ENCODE assay signal across 9 mouse cellular contexts in the genomic region with DNA sequence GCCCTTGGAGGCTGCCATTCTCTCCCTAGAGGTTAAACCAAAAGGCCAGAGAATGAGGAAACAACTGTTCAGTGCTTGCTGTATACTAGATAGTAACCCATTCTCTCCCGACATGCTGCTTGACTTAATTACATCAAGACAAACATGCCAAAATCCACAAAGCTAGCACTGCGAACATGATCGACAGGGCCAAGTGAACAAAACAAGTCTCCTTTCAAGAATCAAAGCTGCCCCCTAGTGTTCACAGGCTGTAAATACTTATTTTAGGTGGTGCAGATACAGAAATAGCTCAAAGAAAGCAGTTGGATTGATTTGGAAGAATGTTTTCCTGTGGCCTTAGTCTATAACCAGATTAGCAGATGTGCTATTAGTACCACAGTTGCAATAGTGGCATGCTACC. TPM values are rescaled to one million over a fixed set of nuclear protein-coding genes. Genes with fewer than 3 reads are reported as not detected.
A peak's percentile ranks its signal among the peaks of the same experiment; 100 is the strongest.
DNase-seq lines count a peak whose midpoint lies in the region; ATAC-seq and TF ChIP-seq lines count a peak whose summit lies in the region.
"Had no signal": no experiment of that assay in that cellular context is flagged by ENCODE, and none has a peak within 500 bp of the region (broad histone marks: within the 10 kb centered on the region; RNA-seq: fewer than 3 reads in every experiment).

No protein-coding gene starts in this region.

- H3K4me2 ChIP-seq in liver, embryonic 12.5 days, result no peak overlapping the region
- no peak overlapping the region for H3K4me2 ChIP-seq in liver, embryonic 11.5 days
- H3K4me2 ChIP-seq: heart, embryonic 13.5 days; neural tube, embryonic 13.5 days had no signal

- no peak overlapping the region for H3K27ac ChIP-seq in liver, embryonic 12.5 days
- H3K27ac ChIP-seq in liver, embryonic 11.5 days (ENCODE audit: low read depth, low read length), result no peak overlapping the region
- H3K27ac ChIP-seq: neural tube, embryonic 13.5 days had no signal

- no peak for TF ChIP-seq POLR2A in lung, adult 2 months (IDR thresholded peaks at IDR 0.05; ENCODE audit: borderline replicate concordance, extremely low read depth, low read depth, low read length)

- no peaks in the 10 kb centered on the region for H3K9me3 ChIP-seq in liver, embryonic 12.5 days (replicated peaks)
- H3K9me3 ChIP-seq in liver, embryonic 11.5 days (ENCODE audit: control insufficient read depth, low read length), result no peaks in the 10 kb centered on the region
- H3K9me3 ChIP-seq: heart, embryonic 13.5 days; neural tube, embryonic 13.5 days had no signal

- WGBS in liver, embryonic 12.5 days (ENCODE audit: insufficient replicate concordance), result 57% methylated on average over 3 of the region's 3 CpGs
- whole genome bisulfite sequencing in liver, embryonic 11.5 days, result 41% methylated on average over 3 of the region's 3 CpGs
- WGBS in lung, adult 2 months, result 32% methylated on average over 3 of the region's 3 CpGs

- H3K27me3 ChIP-seq in liver, embryonic 12.5 days (replicated peaks), result no peaks in the 10 kb centered on the region
- H3K27me3 ChIP-seq in liver, embryonic 11.5 days (replicated peaks; ENCODE audit: control insufficient read depth, insufficient read depth, low read length), result no peaks in the 10 kb centered on the region
- H3K27me3 ChIP-seq: heart, embryonic 13.5 days; neural tube, embryonic 13.5 days had no signal

- peak; percentile 3; the same call in 1 of the 2 replicates for TF ChIP-seq CTCF in lung, adult 2 months (IDR thresholded peaks at IDR 0.05; ENCODE audit: insufficient read depth, low read length)

- peaks cover 38% of the 10 kb centered on the region for H3K36me3 ChIP-seq in liver, embryonic 12.5 days
- H3K36me3 ChIP-seq in liver, embryonic 11.5 days (ENCODE audit: control insufficient read depth, insufficient read depth, low read length), result no peaks in the 10 kb centered on the region
- H3K36me3 ChIP-seq: neural tube, embryonic 13.5 days had no signal

- H3K4me1 ChIP-seq in liver, embryonic 12.5 days, result no peaks in the 10 kb centered on the region
- H3K4me1 ChIP-seq in liver, embryonic 11.5 days (replicated peaks; ENCODE audit: control insufficient read depth, insufficient read depth, low read length), result no peaks in the 10 kb centered on the region
- no peaks in the 10 kb centered on the region for H3K4me1 ChIP-seq in lung, adult 2 months (ENCODE audit: control insufficient read depth, insufficient read depth, low read length)
- H3K4me1 ChIP-seq: neural tube, embryonic 13.5 days had no signal

- H3K4me3 ChIP-seq in liver, embryonic 12.5 days, result no peak overlapping the region
- no peak overlapping the region for H3K4me3 ChIP-seq in liver, embryonic 11.5 days (ENCODE audit: low read depth, low read length)
- no peak overlapping the region for H3K4me3 ChIP-seq in lung, adult 2 months (replicated peaks; ENCODE audit: extremely low read depth, low read depth, low read length)
- H3K4me3 ChIP-seq: heart, embryonic 13.5 days; neural tube, embryonic 13.5 days had no signal

- ATAC-seq in liver, embryonic 12.5 days, result 0 out of 2 replicates have a peak, but pooled peaks have one; percentile 24
- ATAC-seq in liver, embryonic 11.5 days (replicated peaks; ENCODE audit: low FRiP score), result no peak
- peak; percentile 42 to 43; a peak in 1 of 4 replicates for ATAC-seq in hematopoietic stem cell, adult 5-6 weeks (replicated peaks in 1 of 2; ENCODE audit: insufficient read depth in 1 of 2, low FRiP score in 2 of 2, low TSS enrichment in 1 of 2, low read depth in 1 of 2, poor library complexity in 2 of 2, severe bottlenecking in 2 of 2)

- no peak overlapping the region for H3K9ac ChIP-seq in liver, embryonic 12.5 days
- no peak overlapping the region for H3K9ac ChIP-seq in liver, embryonic 11.5 days (ENCODE audit: low read depth, low read length)
- H3K9ac ChIP-seq: heart, embryonic 13.5 days; neural tube, embryonic 13.5 days had no signal

- DNase-seq in liver, embryonic 11.5 days (ENCODE audit: low spot score), result no peak
- DNase-seq in MN1 (ENCODE audit: low spot score), result peak; percentile 35
- DNase-seq in cerebellum, postnatal 10 days, result peak; percentile 71 to 83
- no peak for DNase-seq in lung, adult 2 months
- DNase-seq in skeletal muscle tissue, adult 2 months (ENCODE audit: low read depth, low spot score), result peak; percentile 22

RNA-seq across cellular contexts. Expression of a gene that starts 44.3 kb away (rescaled TPM):
- polyA plus RNA-seq in liver, embryonic 12.5 days (2016; fragmentation: Nextera tagmentation; extraction: Ambion mirVana), result 1.2 and 1.4 TPM in 2 replicates
- polyA plus RNA-seq in liver, embryonic 11.5 days (2014; fragmentation: Nextera tagmentation; extraction: Ambion mirVana), result 0.61 and 0.64 TPM in 2 replicates
- not detected in 2 replicates for total RNA-seq in hematopoietic stem cell, adult 5-6 weeks (2017)
- not detected in 2 replicates for polyA plus RNA-seq in lung, adult 2 months (2012; rRNA removed)
- polyA plus RNA-seq: heart, embryonic 13.5 days; neural tube, embryonic 13.5 days had no signal

Comparison
In these comparisons a context has a peak if more than half of its experiments do, and no peak if none do; other contexts are left out.
1. DNase-seq: peak in MN1 (single experiment), cerebellum, postnatal 10 days (2 of 2) and skeletal muscle tissue, adult 2 months (single experiment); none in liver, embryonic 11.5 days (single experiment) and lung, adult 2 months (single experiment).